Mouse (Mus musculus): Measurements from ENCODE around the gene Tmod2. TPM values are rescaled to one million over a fixed set of nuclear protein-coding genes. Genes with fewer than 3 reads are reported as not detected.
"Not testable (repeated sequence)": the region's sequence is repeated elsewhere in the genome, so short reads cannot be mapped to it uniquely, and the experiment has no call there.

Gene Tmod2
- polyA plus RNA-seq (2012; fragmentation: generic; extraction: Trizol): 0.27 TPM
- long read RNA-seq, experiment 1: 0 reads
- long read RNA-seq, experiment 2, full-length matches to known transcripts: 4 of 4 reads
- long read RNA-seq, experiment 2, partial matches to known transcripts: 0 of 4 reads
- long read RNA-seq, experiment 2, other reads (novel, unspliced or antisense): 0 of 4 reads

- no peak within 1 kb of the TSS for H3K4me3 ChIP-seq (ENCODE audit: insufficient read depth, poor library complexity, severe bottlenecking)
- peaks cover 14% of the 10 kb centered on the region for H3K27me3 ChIP-seq (ENCODE audit: control insufficient read depth, insufficient read depth, insufficient read length)
- TF ChIP-seq MYOG (IDR thresholded peaks at IDR 0.05; ENCODE audit: control insufficient read depth, extremely low read depth, insufficient read length) (no peak), USF1 (IDR thresholded peaks at IDR 0.05; ENCODE audit: low read depth) (no peak), CTCF (IDR thresholded peaks at IDR 0.05; ENCODE audit: control insufficient read depth, insufficient read depth, insufficient read length) (no peak), FOSL1 (IDR thresholded peaks at IDR 0.05; ENCODE audit: insufficient read depth, low read length, poor library complexity, severe bottlenecking) (no peak), CEBPB (IDR thresholded peaks at IDR 0.05; ENCODE audit: low read depth) (no peak), MYOD1 (IDR thresholded peaks at IDR 0.05; ENCODE audit: control insufficient read depth, insufficient read length, low read depth) (no peak), MAX (IDR thresholded peaks at IDR 0.05) (no peak)
- H3K79me3 ChIP-seq (ENCODE audit: low read depth): no peaks in the 10 kb centered on the region
- no peaks in the 10 kb centered on the region for H3K36me3 ChIP-seq (ENCODE audit: control insufficient read depth, insufficient read depth)
- H3K79me2 ChIP-seq (ENCODE audit: control insufficient read depth, insufficient read depth): no peaks in the 10 kb centered on the region
- no peak within 1 kb of the TSS for H3ac ChIP-seq (ENCODE audit: control insufficient read depth, insufficient read length, low read depth)
Observed at GRCm38 (mm10) chr9:75610571-75611493, at the start of gene Tmod2. TSS of gene Tmod2 (minus strand) at chr9:75611325.

GRCm38 (mm10) chr9:75660917-75661316, 49.8 kb upstream of the Tmod2 start:
- Histone ChIP-seq H3K79me2 (ENCODE audit: control insufficient read depth, insufficient read depth) (no peaks in the 10 kb centered on the region), H3K27me3 (ENCODE audit: control insufficient read depth, insufficient read depth, insufficient read length) (no peaks in the 10 kb centered on the region), H3K4me3 (ENCODE audit: insufficient read depth, poor library complexity, severe bottlenecking) (no peak overlapping the region), H3ac (ENCODE audit: control insufficient read depth, insufficient read length, low read depth) (no peak overlapping the region), H3K79me3 (ENCODE audit: low read depth) (no peaks in the 10 kb centered on the region), H3K36me3 (ENCODE audit: control insufficient read depth, insufficient read depth) (no peaks in the 10 kb centered on the region)
- TF ChIP-seq USF1 (IDR thresholded peaks at IDR 0.05; ENCODE audit: low read depth) (no peak), CTCF (IDR thresholded peaks at IDR 0.05; ENCODE audit: control insufficient read depth, insufficient read depth, insufficient read length) (no peak), MYOD1 (IDR thresholded peaks at IDR 0.05; ENCODE audit: control insufficient read depth, insufficient read length, low read depth) (no peak), FOSL1 (IDR thresholded peaks at IDR 0.05; ENCODE audit: insufficient read depth, low read length, poor library complexity, severe bottlenecking) (no peak)

GRCm38 (mm10) chr9:75656456-75656855, 45.3 kb upstream of the Tmod2 start:
- H3K79me3 ChIP-seq (ENCODE audit: low read depth); H3K36me3 ChIP-seq (ENCODE audit: control insufficient read depth, insufficient read depth); H3K79me2 ChIP-seq (ENCODE audit: control insufficient read depth, insufficient read depth); H3ac ChIP-seq (ENCODE audit: control insufficient read depth, insufficient read length, low read depth); H3K27me3 ChIP-seq (ENCODE audit: control insufficient read depth, insufficient read depth, insufficient read length); H3K4me3 ChIP-seq (ENCODE audit: insufficient read depth, poor library complexity, severe bottlenecking): not testable (repeated sequence)

DNA sequence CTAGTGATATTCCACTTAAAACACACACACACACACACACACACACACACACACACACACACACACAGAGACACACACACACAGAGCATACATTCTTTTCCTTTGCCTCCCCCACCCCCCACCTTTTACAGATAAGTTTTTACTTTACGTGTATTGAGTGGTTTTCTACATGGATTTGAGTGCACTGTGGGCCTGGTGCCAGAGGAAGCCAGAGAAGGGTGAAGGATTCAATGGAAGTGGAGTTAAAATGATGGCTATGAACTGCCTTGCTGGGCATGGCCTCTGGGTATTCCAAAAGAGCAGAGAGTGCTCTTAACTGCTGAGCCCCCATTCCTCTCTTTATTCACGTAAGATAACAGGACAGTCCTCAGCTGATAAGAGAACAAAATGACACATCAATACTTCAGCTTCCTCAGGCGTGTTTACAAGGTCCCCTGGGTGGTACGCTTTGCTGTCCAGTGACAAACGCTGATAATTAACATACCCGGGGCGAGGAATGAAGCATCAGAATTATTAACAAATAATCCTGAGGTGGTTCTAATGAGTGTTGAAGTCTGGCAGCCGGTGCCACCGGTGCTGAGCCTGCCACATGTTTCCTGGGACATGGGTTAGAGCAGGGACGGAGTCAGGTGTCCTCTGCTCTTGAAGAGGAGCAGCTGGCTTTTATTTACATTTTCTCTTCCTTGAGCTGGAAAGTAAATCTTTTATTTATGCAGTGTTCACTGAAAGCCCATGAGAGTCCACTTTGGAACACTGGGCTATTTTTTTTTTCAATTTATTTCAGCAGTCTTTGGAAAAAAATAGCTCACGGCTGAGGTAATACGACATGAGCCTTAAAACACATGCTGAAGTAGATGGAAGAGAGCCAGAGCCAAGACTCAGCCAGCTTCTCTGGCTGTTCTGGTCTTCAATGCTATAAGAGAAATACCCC, 43.1 kb upstream of the Tmod2 start:
- Histone ChIP-seq H3K36me3 (ENCODE audit: control insufficient read depth, insufficient read depth) (no peaks in the 10 kb centered on the region), H3K79me3 (ENCODE audit: low read depth) (no peaks in the 10 kb centered on the region), H3K4me3 (ENCODE audit: insufficient read depth, poor library complexity, severe bottlenecking) (no peak overlapping the region), H3ac (ENCODE audit: control insufficient read depth, insufficient read length, low read depth) (no peak overlapping the region), H3K27me3 (ENCODE audit: control insufficient read depth, insufficient read depth, insufficient read length) (no peaks in the 10 kb centered on the region), H3K79me2 (ENCODE audit: control insufficient read depth, insufficient read depth) (no peaks in the 10 kb centered on the region)
- TF ChIP-seq USF1 (IDR thresholded peaks at IDR 0.05; ENCODE audit: low read depth): no peak

- H3K79me2 ChIP-seq (ENCODE audit: control insufficient read depth, insufficient read depth): no peaks in the 10 kb centered on the region
- H3K36me3 ChIP-seq (ENCODE audit: control insufficient read depth, insufficient read depth): no peaks in the 10 kb centered on the region
- H3K27me3 ChIP-seq (ENCODE audit: control insufficient read depth, insufficient read depth, insufficient read length): no peaks in the 10 kb centered on the region
- H3K79me3 ChIP-seq (ENCODE audit: low read depth): no peaks in the 10 kb centered on the region
- no peak overlapping the region for H3K4me3 ChIP-seq (ENCODE audit: insufficient read depth, poor library complexity, severe bottlenecking)
- no peak overlapping the region for H3ac ChIP-seq (ENCODE audit: control insufficient read depth, insufficient read length, low read depth)
- TF ChIP-seq MAX (IDR thresholded peaks at IDR 0.05): no peak
- TF ChIP-seq MYOD1 (IDR thresholded peaks at IDR 0.05; ENCODE audit: control insufficient read depth, insufficient read length, low read depth): no peak
- TF ChIP-seq CEBPB (IDR thresholded peaks at IDR 0.05; ENCODE audit: low read depth): no peak
- no peak for TF ChIP-seq CTCF (IDR thresholded peaks at IDR 0.05; ENCODE audit: control insufficient read depth, insufficient read depth, insufficient read length)
- no peak for TF ChIP-seq FOSL1 (IDR thresholded peaks at IDR 0.05; ENCODE audit: insufficient read depth, low read length, poor library complexity, severe bottlenecking)
- no peak for TF ChIP-seq MYOG (IDR thresholded peaks at IDR 0.05; ENCODE audit: control insufficient read depth, extremely low read depth, insufficient read length)
- TF ChIP-seq USF1 (IDR thresholded peaks at IDR 0.05; ENCODE audit: low read depth): no peak
Observed at GRCm38 (mm10) chr9:75645405-75645804, 34.3 kb upstream of the Tmod2 start.

All from C2C12 (cell line).